Mouse (Mus musculus) stomach, embryonic 15.5 days (tissue): ENCODE measurements around the gene Vmn2r78. TPM values are rescaled to one million over a fixed set of nuclear protein-coding genes. Genes with fewer than 3 reads are reported as not detected.
A peak's percentile ranks its signal among the peaks of the same experiment; 100 is the strongest.
"Not testable (repeated sequence)": the region's sequence is repeated elsewhere in the genome, so short reads cannot be mapped to it uniquely, and the experiment has no call there.

ENCODE experiments used
- ATAC-seq: fragments of 200-750 bp; cut with Nextera tagmentation; 2 replicates; pipeline ENCODE4 v1.8.0; 2017; ENCODE audit warnings: low read depth, moderate number of reproducible peaks, moderate TSS enrichment; ENCODE audit not compliant: insufficient read depth, low FRiP score
- H3K27ac ChIP-seq: fragments of 300-500 bp; sonication (generic); 2 replicates; pipeline ENCODE4 v1.5.1; 2015; ENCODE audit warnings: mild to moderate bottlenecking, inconsistent platforms
- H3K27me3 ChIP-seq: fragments of 300-500 bp; sonication (generic); replicated peaks from 2 replicates; pipeline ENCODE4 v1.6.1; 2015; ENCODE audit warnings: inconsistent platforms
- H3K36me3 ChIP-seq: fragments of 300-500 bp; sonication (generic); 2 replicates; pipeline ENCODE4 v1.6.1; 2015; ENCODE audit warnings: inconsistent platforms
- H3K4me1 ChIP-seq: fragments of 300-500 bp; sonication (generic); 2 replicates; pipeline ENCODE4 v1.6.1; 2015; ENCODE audit warnings: inconsistent platforms
- H3K4me2 ChIP-seq: fragments of 300-500 bp; sonication (generic); 2 replicates; pipeline ENCODE4 v1.6.1; 2015; ENCODE audit warnings: mild to moderate bottlenecking, inconsistent platforms
- H3K4me3 ChIP-seq: fragments of 300-500 bp; sonication (generic); replicated peaks from 2 replicates; pipeline ENCODE4 v1.5.1; 2015; ENCODE audit warnings: inconsistent platforms
- H3K9ac ChIP-seq: fragments of 300-500 bp; sonication (generic); 2 replicates; pipeline ENCODE4 v1.6.1; 2015; ENCODE audit warnings: inconsistent platforms
- H3K9me3 ChIP-seq: fragments of 300-500 bp; sonication (generic); 2 replicates; pipeline ENCODE4 v1.6.1; 2016; ENCODE audit warnings: inconsistent platforms
- WGBS: fragments of 180-500 bp; shearing (Covaris S2); methylation state at CpG from one replicate; pipeline ENCODE4 v1.1.7; 2015; 5-methylcytosine and 5-hydroxymethylcytosine counted together
- polyA plus RNA-seq: library from polyadenylated mRNA; unstranded; fragments of >200 nt; fragmentation: Nextera tagmentation; extraction: Ambion mirVana; gene quantifications from 2 replicates; pipeline ENCODE4 v1.2.1, GENCODE M21; 2015

Vmn2r78 gene
- polyA plus RNA-seq, result not detected in 2 replicates

GRCm38 (mm10) chr7:86914794-86915193, at the start of gene Vmn2r78:
TSS of gene Vmn2r78 (plus strand) at chr7:86915094.
- H3K27me3 ChIP-seq, H3K4me3 ChIP-seq, H3K27ac ChIP-seq, H3K9ac ChIP-seq, H3K36me3 ChIP-seq, H3K4me1 ChIP-seq, H3K4me2 ChIP-seq, H3K9me3 ChIP-seq, ATAC-seq: not testable (repeated sequence)
- 82% methylated on average over 2 of the region's 2 CpGs for WGBS

GRCm38 (mm10) chr7:86889470-86890469, 25.1 kb upstream of the Vmn2r78 start:
- Histone ChIP-seq H3K9me3 (no peaks in the 10 kb centered on the region), H3K4me3 (no peak overlapping the region), H3K36me3 (no peaks in the 10 kb centered on the region), H3K9ac (no peak overlapping the region), H3K4me1 (no peaks in the 10 kb centered on the region), H3K27me3 (no peaks in the 10 kb centered on the region), H3K27ac (no peak overlapping the region), H3K4me2 (no peak overlapping the region)
- ATAC-seq, result peak; percentile 43; the same call in 1 of the 2 replicates
- 80% methylated on average over 4 of the region's 4 CpGs for WGBS

- no peak overlapping the region for H3K27ac ChIP-seq
- no peak overlapping the region for H3K4me2 ChIP-seq
- H3K36me3 ChIP-seq, result no peaks in the 10 kb centered on the region
- H3K27me3 ChIP-seq, result no peaks in the 10 kb centered on the region
- H3K9ac ChIP-seq, result no peak overlapping the region
- WGBS, result 77% methylated on average over 5 of the region's 5 CpGs
- H3K9me3 ChIP-seq, result no peaks in the 10 kb centered on the region
- H3K4me1 ChIP-seq, result no peaks in the 10 kb centered on the region
- ATAC-seq, result no peak
- H3K4me3 ChIP-seq, result no peak overlapping the region
These were observed 22.4 kb downstream of the Vmn2r78 start for GRCm38 (mm10) chr7:86937288-86937687.

- H3K4me1 ChIP-seq, result no peaks in the 10 kb centered on the region
- no peaks in the 10 kb centered on the region for H3K36me3 ChIP-seq
- WGBS, result 38% methylated on average over 1 of the region's 1 CpGs
- no peak overlapping the region for H3K9ac ChIP-seq
- H3K27ac ChIP-seq, result no peak overlapping the region
- H3K4me3 ChIP-seq, result no peak overlapping the region
- no peaks in the 10 kb centered on the region for H3K9me3 ChIP-seq
- no peaks in the 10 kb centered on the region for H3K27me3 ChIP-seq
- no peak overlapping the region for H3K4me2 ChIP-seq
- no peak for ATAC-seq
These were observed 79.8 kb downstream of the Vmn2r78 start for GRCm38 (mm10) chr7:86994700-86995099.

- not testable (repeated sequence) for H3K9me3 ChIP-seq, H3K4me3 ChIP-seq, ATAC-seq, H3K27ac ChIP-seq, H3K4me2 ChIP-seq, H3K36me3 ChIP-seq, H3K4me1 ChIP-seq, H3K9ac ChIP-seq, H3K27me3 ChIP-seq
- WGBS, result 91% methylated on average over 1 of the region's 1 CpGs
These were observed 80.9 kb downstream of the Vmn2r78 start, which contains the start of gene Vmn2r79 for GRCm38 (mm10) chr7:86995815-86996214. TSS of gene Vmn2r79 (plus strand) at chr7:86996115.

Other genes starting within 250 kb of the Vmn2r78 start
- gene Olfr292, start 226.8 kb upstream of the Vmn2r78 start, polyA plus RNA-seq, result not detected in 2 replicates
- 0.08 and 0.10 TPM in 2 replicates for gene Folh1, start 139.2 kb upstream of the Vmn2r78 start, polyA plus RNA-seq
- gene Vmn2r77, start 120.1 kb upstream of the Vmn2r78 start, polyA plus RNA-seq, result not detected in 2 replicates
- not detected in 2 replicates for gene Vmn2r79, start 81.0 kb downstream of the Vmn2r78 start, polyA plus RNA-seq